Mouse (Mus musculus) A20 (cell line): ENCODE data around the gene Jarid2.

Experiments
- DNase-seq: peaks from one replicate; pipeline ENCODE4 v3.0.0-alpha.2; 2011; ENCODE audit warnings: low read depth, low spot score

Gene Jarid2

GRCm38 (mm10) chr13:44915382-44915781 is 186.1 kb downstream of the Jarid2 start:
- DNase-seq: no peak

DNA sequence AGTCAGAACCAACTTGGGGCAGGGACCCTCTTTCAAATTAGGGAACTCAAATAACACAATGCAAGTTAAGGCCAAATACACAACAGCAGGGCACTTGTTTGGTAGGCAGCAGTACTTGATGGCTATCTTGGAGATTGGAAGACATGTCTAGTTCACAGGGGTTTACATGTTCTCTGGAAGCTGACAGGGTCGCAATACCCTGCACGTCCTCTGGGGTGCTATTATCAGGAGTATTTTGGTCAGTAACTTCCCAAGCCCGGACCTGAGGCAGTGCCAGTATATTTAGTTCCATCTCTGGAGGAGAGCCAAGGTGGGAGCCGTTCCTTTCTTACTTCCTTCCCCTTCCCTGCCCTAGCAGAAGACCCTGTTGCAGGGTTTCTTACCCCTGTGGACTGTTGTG is 186.7 kb downstream of the Jarid2 start:
- DNase-seq: peak; percentile 36

DNA sequence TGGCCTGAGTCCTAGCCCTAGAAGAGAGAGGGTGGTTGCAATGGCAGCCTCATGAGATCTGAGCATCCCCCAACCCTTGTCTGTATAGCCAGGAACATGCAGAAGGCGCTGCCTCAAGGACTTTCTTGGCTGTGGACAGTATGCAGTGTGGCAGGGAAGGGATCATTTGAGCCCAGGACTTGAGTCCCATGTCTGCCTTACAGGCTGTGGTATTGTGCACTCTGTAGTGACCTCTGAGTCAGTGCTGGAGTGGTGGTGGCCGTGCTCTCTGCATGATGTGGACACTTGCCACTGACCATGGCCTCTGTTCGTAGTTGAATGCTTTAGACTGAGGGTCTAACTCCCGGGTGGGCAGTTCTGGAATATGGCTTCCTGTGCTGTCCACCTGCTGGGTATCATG is 187.9 kb downstream of the Jarid2 start:
- DNase-seq: no peak

- no peak for DNase-seq
These were observed 189.0 kb downstream of the Jarid2 start for GRCm38 (mm10) chr13:44918269-44918668.

GRCm38 (mm10) chr13:44921095-44921494 is 191.8 kb downstream of the Jarid2 start:
- no peak for DNase-seq

DNA sequence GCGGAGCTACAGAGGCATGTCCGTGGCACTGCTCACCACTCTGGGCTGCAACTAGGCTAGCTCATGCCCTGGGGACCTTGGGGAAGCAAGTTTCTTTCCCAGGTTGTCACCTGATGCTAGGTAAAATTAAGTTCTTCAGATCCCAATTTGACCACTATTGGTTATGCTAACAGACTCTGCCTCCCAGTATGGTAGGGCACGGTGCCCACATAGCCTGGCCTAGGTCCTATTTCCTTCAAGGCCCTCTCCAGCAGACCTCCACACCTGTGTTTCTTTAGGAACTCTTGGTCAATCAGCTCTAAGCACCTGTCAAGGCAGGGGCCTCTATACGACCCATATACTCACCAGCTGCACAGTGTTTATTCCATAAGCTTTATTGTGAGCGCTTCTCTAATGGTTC is 192.4 kb downstream of the Jarid2 start:
- no peak for DNase-seq

DNA sequence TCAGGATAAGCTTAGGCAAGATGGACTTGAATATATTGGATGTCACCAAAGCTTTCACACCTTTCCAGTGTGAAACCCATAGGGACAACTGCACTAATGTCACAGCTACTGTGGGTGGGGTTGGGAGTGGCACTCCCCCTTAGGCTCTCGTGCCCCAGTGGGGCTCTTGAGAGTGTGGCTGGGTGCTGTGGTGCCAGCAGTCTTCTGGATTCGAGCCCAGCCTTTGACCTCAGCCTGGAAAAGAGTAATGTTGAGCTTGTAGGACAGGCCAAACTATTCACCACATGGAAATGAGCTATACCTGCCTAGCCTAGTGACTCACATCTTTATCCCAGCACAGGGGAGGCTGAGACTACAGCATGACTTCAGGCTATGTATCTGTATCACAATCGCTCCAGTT is 194.8 kb downstream of the Jarid2 start:
- DNase-seq: no peak

DNA sequence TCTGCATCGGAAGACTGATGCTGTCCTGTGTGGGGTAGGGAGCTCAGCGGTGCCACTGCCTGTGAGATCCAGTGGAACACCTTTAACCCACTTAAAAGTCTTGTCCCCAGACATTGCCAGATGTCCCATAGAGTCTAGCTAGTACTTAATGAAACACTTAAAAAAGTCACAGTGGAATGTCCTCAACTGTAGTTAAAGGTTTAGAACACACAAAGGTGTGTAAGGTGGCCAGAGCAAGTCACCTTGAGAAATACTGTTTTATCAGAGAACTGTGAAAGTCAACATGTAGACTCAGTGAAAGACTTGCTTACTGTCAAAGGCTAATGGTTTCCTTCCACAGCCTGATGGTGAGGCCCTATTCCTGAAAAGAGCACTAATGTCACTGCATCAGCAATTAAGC is 195.9 kb downstream of the Jarid2 start:
- no peak for DNase-seq

DNA sequence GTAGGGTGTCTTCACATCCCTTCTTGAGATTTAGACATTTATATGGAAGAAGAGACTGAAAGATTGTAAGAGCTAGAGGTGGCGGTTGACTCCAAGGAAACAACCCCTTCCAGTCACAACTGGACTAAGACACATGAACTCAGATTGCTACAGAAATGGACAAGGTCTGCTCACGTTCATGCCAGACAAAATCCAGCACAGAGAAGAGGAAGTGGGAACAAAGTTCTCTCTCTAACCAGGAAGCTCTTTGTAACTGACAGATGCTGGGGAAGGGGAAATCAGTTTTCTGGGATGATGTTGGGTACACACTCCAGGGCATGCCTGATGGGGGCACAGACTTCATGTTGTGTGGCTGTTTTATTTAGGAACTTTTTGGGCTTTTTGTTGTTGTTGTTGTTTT is 197.0 kb downstream of the Jarid2 start:
- DNase-seq: no peak

GRCm38 (mm10) chr13:44932307-44933264 is 203.3 kb downstream of the Jarid2 start:
- DNase-seq: no peak

- no peak for DNase-seq
These were observed 204.3 kb downstream of the Jarid2 start for GRCm38 (mm10) chr13:44933575-44933974.

DNA sequence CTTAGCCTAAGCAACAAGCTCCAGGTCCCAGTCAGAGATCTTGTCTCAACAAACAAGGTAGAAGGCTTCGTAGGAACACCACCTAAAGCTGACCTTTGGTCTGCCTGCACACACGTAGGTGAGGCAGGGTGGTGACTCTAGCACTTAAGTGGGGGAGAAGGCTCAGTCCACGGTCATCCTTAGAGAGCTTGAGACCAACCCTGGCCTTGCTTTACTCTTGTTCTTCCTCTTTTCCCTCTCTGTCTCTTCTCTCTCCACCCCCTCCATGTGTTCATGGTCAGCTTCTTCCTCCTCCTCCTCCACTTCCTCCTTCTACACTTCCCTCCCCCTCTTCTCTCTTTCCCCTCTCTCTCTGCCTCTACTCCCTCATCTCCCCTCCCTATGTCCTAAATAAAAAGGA is 208.4 kb downstream of the Jarid2 start:
- DNase-seq: peak; percentile 7

DNA sequence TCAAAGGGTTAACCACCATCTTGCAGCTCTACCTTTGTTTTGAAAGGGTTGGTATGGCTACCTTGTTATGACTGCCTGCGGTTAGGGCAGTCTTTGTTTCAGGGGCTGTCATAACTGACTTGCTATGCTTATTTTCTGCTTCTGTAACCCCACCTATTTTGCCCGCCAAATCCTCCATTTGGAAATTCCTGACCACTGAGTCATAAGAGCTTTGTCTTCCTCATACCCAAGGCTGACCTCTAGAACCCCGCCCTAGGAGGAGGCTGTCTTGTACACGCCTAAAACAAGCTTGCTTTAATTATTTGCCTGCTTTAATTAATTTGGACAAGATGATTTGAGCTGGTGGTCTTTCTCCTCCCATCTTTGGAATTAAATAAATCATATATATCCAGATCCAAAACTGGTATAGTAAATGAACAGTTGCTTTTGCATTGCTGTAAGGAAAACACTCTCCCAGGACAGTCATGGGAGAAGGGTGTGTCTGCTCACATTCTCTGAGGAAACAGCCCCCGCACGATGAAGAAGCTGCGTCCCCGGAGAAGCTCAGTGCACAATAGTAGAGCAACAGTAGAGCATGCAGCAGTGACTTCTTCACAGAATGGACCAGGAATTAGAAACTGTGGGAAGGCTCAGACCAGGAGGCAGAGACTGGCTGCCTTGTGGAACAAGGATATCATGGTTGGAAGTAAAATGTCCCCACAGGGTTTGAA is 210.2 kb downstream of the Jarid2 start:
- no peak for DNase-seq

DNA sequence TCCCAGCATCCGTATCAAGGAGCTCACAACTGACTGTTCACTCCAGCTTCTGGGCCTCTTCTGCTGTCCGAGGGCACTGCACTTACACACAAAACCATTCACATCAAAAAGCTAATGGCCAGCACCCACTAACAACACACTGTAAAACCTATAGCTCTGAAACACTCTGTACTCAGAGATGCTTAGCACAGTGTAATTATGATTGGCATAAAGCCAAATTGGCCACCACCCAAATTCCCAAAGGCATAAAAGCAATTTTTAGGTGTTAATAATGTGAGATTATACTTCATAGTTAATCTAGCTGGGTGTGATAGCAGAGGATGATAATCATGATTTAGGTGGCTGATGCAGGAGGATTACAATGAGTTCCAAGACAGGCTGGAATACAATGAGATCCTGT is 214.3 kb downstream of the Jarid2 start:
- no peak for DNase-seq

DNA sequence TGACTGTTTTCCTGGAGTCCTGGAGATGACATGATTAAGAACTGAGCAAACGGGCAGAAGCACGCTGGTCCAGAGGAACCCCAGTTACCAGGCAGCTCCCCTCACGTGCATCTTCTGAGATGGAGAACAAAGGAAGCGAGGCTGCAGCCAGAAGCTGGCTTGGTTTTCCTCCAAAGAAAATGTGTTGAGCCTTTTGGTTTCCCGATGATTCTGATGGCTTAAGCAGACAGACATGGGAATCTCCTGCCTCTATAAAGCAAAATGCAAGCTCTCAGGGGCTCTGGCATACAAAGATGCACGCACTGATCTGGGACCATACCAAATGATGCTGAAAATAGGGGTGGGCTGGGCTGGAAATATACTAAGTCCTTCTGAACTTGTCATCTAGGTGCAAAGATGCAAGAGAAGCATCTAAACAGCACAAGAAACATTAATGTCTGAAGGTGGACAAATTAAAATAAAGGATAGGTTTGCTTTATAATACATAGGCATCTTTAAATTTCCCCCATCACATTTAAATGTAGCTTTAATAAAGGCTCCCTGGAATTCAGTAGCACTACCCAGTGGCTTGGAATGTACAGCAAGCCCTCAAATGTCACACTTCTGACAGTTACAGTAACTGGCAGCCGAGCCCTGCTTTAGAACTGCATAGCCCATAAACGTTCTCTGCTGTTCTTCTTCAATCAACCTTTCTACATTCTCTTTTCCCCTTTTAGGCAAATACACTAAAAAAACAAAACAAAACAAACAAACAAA is 217.8 kb downstream of the Jarid2 start:
- no peak for DNase-seq

- no peak for DNase-seq
These were observed 219.3 kb downstream of the Jarid2 start for GRCm38 (mm10) chr13:44948320-44949250.

GRCm38 (mm10) chr13:44952393-44953086 is 223.3 kb downstream of the Jarid2 start:
- peak; percentile 11 for DNase-seq

- DNase-seq: no peak
These were observed 224.4 kb downstream of the Jarid2 start for GRCm38 (mm10) chr13:44953546-44954231.

DNA sequence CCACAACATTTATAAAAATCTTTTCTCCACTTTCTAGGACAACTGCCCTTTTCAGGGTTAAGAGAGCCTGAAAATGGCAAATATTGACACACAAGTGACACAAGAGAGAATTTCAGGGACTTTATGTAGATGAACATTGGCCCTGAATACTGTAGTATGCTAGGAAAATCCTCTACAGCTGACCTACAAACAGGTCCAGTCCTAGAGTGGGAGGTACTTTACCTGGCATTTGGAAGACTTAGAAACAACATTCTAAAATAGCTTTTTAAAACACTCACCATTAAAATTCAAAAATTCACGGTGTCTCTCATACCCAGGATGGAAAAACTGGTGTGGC is 224.9 kb downstream of the Jarid2 start:
- no peak for DNase-seq

- DNase-seq: no peak
These were observed 226.5 kb downstream of the Jarid2 start for GRCm38 (mm10) chr13:44955781-44956180.
